In genomic region chr14:75964000-75964399, GRCm38 (mm10) we compare ENCODE assay signal across 21 mouse cellular contexts. TPM values are rescaled to one million over a fixed set of nuclear protein-coding genes. Genes with fewer than 3 reads are reported as not detected.
A peak's percentile ranks its signal among the peaks of the same experiment; 100 is the strongest.
DNase-seq lines count a peak whose midpoint lies in the region; ATAC-seq and TF ChIP-seq lines count a peak whose summit lies in the region.
"Had no signal": no experiment of that assay in that cellular context is flagged by ENCODE, and none has a peak within 500 bp of the region (broad histone marks: within the 10 kb centered on the region; RNA-seq: fewer than 3 reads in every experiment).

No protein-coding gene starts in this region.

- peak overlapping the region; percentile 19 for H3K4me3 ChIP-seq in hindbrain, embryonic 13.5 days
- no peak overlapping the region for H3K4me3 ChIP-seq in hindbrain, embryonic 12.5 days
- peak overlapping the region; percentile 23 for H3K4me3 ChIP-seq in midbrain, embryonic 13.5 days (replicated peaks)
- no peak overlapping the region for H3K4me3 ChIP-seq in midbrain, embryonic 10.5 days
- H3K4me3 ChIP-seq in forebrain, postnatal 0 days (ENCODE audit: low read depth, low read length), result peak overlapping the region; percentile 38
- peak overlapping the region; percentile 40 for H3K4me3 ChIP-seq in neural tube, embryonic 15.5 days (replicated peaks)
- H3K4me3 ChIP-seq: embryonic facial prominence, embryonic 12.5 days; intestine, embryonic 15.5 days; kidney, embryonic 15.5 days had no signal

- H3K4me2 ChIP-seq in hindbrain, embryonic 13.5 days, result peak overlapping the region; percentile 40
- no peak overlapping the region for H3K4me2 ChIP-seq in hindbrain, embryonic 12.5 days (replicated peaks)
- H3K4me2 ChIP-seq in midbrain, embryonic 13.5 days (replicated peaks), result peak overlapping the region; percentile 41
- peak overlapping the region; percentile 53 for H3K4me2 ChIP-seq in forebrain, postnatal 0 days (ENCODE audit: low read depth)
- H3K4me2 ChIP-seq in neural tube, embryonic 15.5 days, result peak overlapping the region; percentile 52
- H3K4me2 ChIP-seq: embryonic facial prominence, embryonic 12.5 days; intestine, embryonic 15.5 days; kidney, embryonic 15.5 days had no signal

- ATAC-seq in hindbrain, embryonic 13.5 days (ENCODE audit: low FRiP score), result no peak
- ATAC-seq in hindbrain, embryonic 12.5 days (ENCODE audit: low FRiP score), result no peak
- no peak for ATAC-seq in midbrain, embryonic 13.5 days
- ATAC-seq in forebrain, postnatal 0 days, result no peak
- ATAC-seq in neural tube, embryonic 15.5 days (ENCODE audit: low FRiP score), result no peak
- ATAC-seq: intestine, embryonic 15.5 days; Patski had no signal

- no peak overlapping the region for H3K9ac ChIP-seq in hindbrain, embryonic 13.5 days
- H3K9ac ChIP-seq in hindbrain, embryonic 12.5 days, result no peak overlapping the region
- H3K9ac ChIP-seq in midbrain, embryonic 13.5 days (replicated peaks), result no peak overlapping the region
- H3K9ac ChIP-seq in forebrain, postnatal 0 days, result no peak overlapping the region
- no peak overlapping the region for H3K9ac ChIP-seq in neural tube, embryonic 15.5 days (replicated peaks)
- H3K9ac ChIP-seq: embryonic facial prominence, embryonic 12.5 days; intestine, embryonic 15.5 days; kidney, embryonic 15.5 days had no signal

- no peak for TF ChIP-seq CTCF in forebrain, postnatal 0 days (IDR thresholded peaks at IDR 0.05; ENCODE audit: low read depth)

- H3K27me3 ChIP-seq in hindbrain, embryonic 13.5 days, result no peaks in the 10 kb centered on the region
- no peaks in the 10 kb centered on the region for H3K27me3 ChIP-seq in hindbrain, embryonic 12.5 days
- H3K27me3 ChIP-seq in midbrain, embryonic 13.5 days, result no peaks in the 10 kb centered on the region
- H3K27me3 ChIP-seq in midbrain, embryonic 10.5 days (ENCODE audit: low read depth, poor library complexity, severe bottlenecking), result no peaks in the 10 kb centered on the region
- H3K27me3 ChIP-seq in forebrain, postnatal 0 days (ENCODE audit: insufficient read depth, low read length), result no peaks in the 10 kb centered on the region
- H3K27me3 ChIP-seq in neural tube, embryonic 15.5 days (replicated peaks), result no peaks in the 10 kb centered on the region
- H3K27me3 ChIP-seq: embryonic facial prominence, embryonic 12.5 days; intestine, embryonic 15.5 days; kidney, embryonic 15.5 days; Patski had no signal

- H3K4me1 ChIP-seq in hindbrain, embryonic 13.5 days (replicated peaks), result peaks cover 16% of the 10 kb centered on the region
- H3K4me1 ChIP-seq in hindbrain, embryonic 12.5 days, result peaks cover 5% of the 10 kb centered on the region; the same call in 1 of the 2 replicates
- peaks cover 24% of the 10 kb centered on the region for H3K4me1 ChIP-seq in midbrain, embryonic 13.5 days (replicated peaks)
- H3K4me1 ChIP-seq in midbrain, embryonic 10.5 days, result no peaks in the 10 kb centered on the region
- no peaks in the 10 kb centered on the region; the same call in 1 of the 2 replicates for H3K4me1 ChIP-seq in forebrain, postnatal 0 days (ENCODE audit: insufficient read depth)
- H3K4me1 ChIP-seq in neural tube, embryonic 15.5 days, result peaks cover 17% of the 10 kb centered on the region
- H3K4me1 ChIP-seq: intestine, embryonic 15.5 days; kidney, embryonic 15.5 days had no signal

- no peak overlapping the region for H3K27ac ChIP-seq in hindbrain, embryonic 13.5 days
- H3K27ac ChIP-seq in hindbrain, embryonic 12.5 days, result no peak overlapping the region
- no peak overlapping the region for H3K27ac ChIP-seq in midbrain, embryonic 13.5 days
- no peak overlapping the region for H3K27ac ChIP-seq in midbrain, embryonic 10.5 days (replicated peaks)
- H3K27ac ChIP-seq in forebrain, postnatal 0 days (ENCODE audit: low read depth, low read length), result no peak overlapping the region
- H3K27ac ChIP-seq in neural tube, embryonic 15.5 days (replicated peaks), result no peak overlapping the region
- H3K27ac ChIP-seq: embryonic facial prominence, embryonic 12.5 days; intestine, embryonic 15.5 days; kidney, embryonic 15.5 days had no signal

- H3K9me3 ChIP-seq in hindbrain, embryonic 13.5 days, result no peaks in the 10 kb centered on the region
- H3K9me3 ChIP-seq in hindbrain, embryonic 12.5 days (replicated peaks), result no peaks in the 10 kb centered on the region
- no peaks in the 10 kb centered on the region for H3K9me3 ChIP-seq in midbrain, embryonic 13.5 days
- no peaks in the 10 kb centered on the region for H3K9me3 ChIP-seq in midbrain, embryonic 10.5 days (replicated peaks)
- no peaks in the 10 kb centered on the region for H3K9me3 ChIP-seq in forebrain, postnatal 0 days (ENCODE audit: low read length)
- no peaks in the 10 kb centered on the region for H3K9me3 ChIP-seq in neural tube, embryonic 15.5 days (replicated peaks)
- H3K9me3 ChIP-seq: embryonic facial prominence, embryonic 12.5 days; intestine, embryonic 15.5 days; kidney, embryonic 15.5 days had no signal

- DNase-seq in midbrain, embryonic 10.5 days (ENCODE audit: low spot score), result no peak
- DNase-seq in forebrain, postnatal 0 days, result no peak
- no peak for DNase-seq in gastrocnemius, adult 18-20 months (ENCODE audit: low spot score)
- DNase-seq in adrenal gland, adult 18-20 months (ENCODE audit: low spot score in 2 of 2), result no peak
- DNase-seq: B cell, adult 2 months; cerebellum, adult 11 months; cerebellum, postnatal 36 days; lung, postnatal 10 days; thymus, postnatal 4 days had no signal

- no peaks in the 10 kb centered on the region for H3K36me3 ChIP-seq in hindbrain, embryonic 13.5 days
- no peaks in the 10 kb centered on the region for H3K36me3 ChIP-seq in hindbrain, embryonic 12.5 days
- no peaks in the 10 kb centered on the region for H3K36me3 ChIP-seq in midbrain, embryonic 13.5 days
- no peaks in the 10 kb centered on the region for H3K36me3 ChIP-seq in midbrain, embryonic 10.5 days
- H3K36me3 ChIP-seq in forebrain, postnatal 0 days (ENCODE audit: insufficient read depth), result no peaks in the 10 kb centered on the region
- H3K36me3 ChIP-seq in neural tube, embryonic 15.5 days, result no peaks in the 10 kb centered on the region
- H3K36me3 ChIP-seq: embryonic facial prominence, embryonic 12.5 days; intestine, embryonic 15.5 days; kidney, embryonic 15.5 days had no signal

- 55% methylated on average over 5 of the region's 5 CpGs for WGBS in hindbrain, embryonic 13.5 days
- 67% methylated on average over 5 of the region's 5 CpGs for WGBS in hindbrain, embryonic 12.5 days
- WGBS in midbrain, embryonic 13.5 days, result 68% methylated on average over 5 of the region's 5 CpGs
- 90% methylated on average over 5 of the region's 5 CpGs for WGBS in midbrain, embryonic 10.5 days
- WGBS in forebrain, postnatal 0 days, result 18% methylated on average over 5 of the region's 5 CpGs
- WGBS in neural tube, embryonic 15.5 days, result 23% methylated on average over 5 of the region's 5 CpGs

RNA-seq across cellular contexts. Expression of gene Kctd4, which starts 9.2 kb away (rescaled TPM):
- polyA plus RNA-seq in hindbrain, embryonic 13.5 days (2015; fragmentation: Nextera tagmentation; extraction: Ambion mirVana), result 4.0 and 4.1 TPM in 2 replicates
- polyA plus RNA-seq in hindbrain, embryonic 12.5 days (2016; fragmentation: Nextera tagmentation; extraction: Ambion mirVana), result 1.2 and 1.7 TPM in 2 replicates
- polyA plus RNA-seq in midbrain, embryonic 13.5 days (2015; fragmentation: Nextera tagmentation; extraction: Ambion mirVana), result 4.6 and 6.0 TPM in 2 replicates
- 0.42 and 0.60 TPM in 2 replicates for polyA plus RNA-seq in midbrain, embryonic 10.5 days (2016; fragmentation: Nextera tagmentation; extraction: Ambion mirVana)
- 18.6 and 25.6 TPM in 2 replicates for total RNA-seq in forebrain, postnatal 0 days (2014; rRNA removed)
- polyA plus RNA-seq in forebrain, postnatal 0 days (2015; fragmentation: Nextera tagmentation; extraction: Ambion mirVana), result 13.1 and 14.2 TPM in 2 replicates
- polyA plus RNA-seq in neural tube, embryonic 15.5 days (2015; fragmentation: Nextera tagmentation; extraction: Ambion mirVana), result 10.4 and 10.8 TPM in 2 replicates
- not detected for total RNA-seq in gastrocnemius, adult 18-20 months (2021)
- not detected for total RNA-seq in adrenal gland, adult 18-20 months (2021)
- total RNA-seq: gastrocnemius, adult 8-10 months; heart, postnatal 14 days; liver, adult 2 months had no signal
- polyA plus RNA-seq: liver, adult 2 months; Patski; spleen, adult 2 months had no signal

RNA-seq across cellular contexts. Expression of gene Gtf2f2, which starts 46.7 kb away (rescaled TPM):
- 38.9 and 43.3 TPM in 2 replicates for polyA plus RNA-seq in hindbrain, embryonic 13.5 days (2015; fragmentation: Nextera tagmentation; extraction: Ambion mirVana)
- 40.3 and 41.1 TPM in 2 replicates for polyA plus RNA-seq in hindbrain, embryonic 12.5 days (2016; fragmentation: Nextera tagmentation; extraction: Ambion mirVana)
- polyA plus RNA-seq in midbrain, embryonic 13.5 days (2015; fragmentation: Nextera tagmentation; extraction: Ambion mirVana), result 42.7 and 44.0 TPM in 2 replicates
- polyA plus RNA-seq in midbrain, embryonic 10.5 days (2016; fragmentation: Nextera tagmentation; extraction: Ambion mirVana), result 55.5 and 58.9 TPM in 2 replicates
- total RNA-seq in forebrain, postnatal 0 days (2014; rRNA removed), result 41.5 and 43.8 TPM in 2 replicates
- 47.6 and 54.9 TPM in 2 replicates for polyA plus RNA-seq in forebrain, postnatal 0 days (2015; fragmentation: Nextera tagmentation; extraction: Ambion mirVana)
- 37.1 and 37.4 TPM in 2 replicates for polyA plus RNA-seq in neural tube, embryonic 15.5 days (2015; fragmentation: Nextera tagmentation; extraction: Ambion mirVana)
- total RNA-seq in gastrocnemius, adult 18-20 months (2021), result 10 to 100 TPM; 11.9 to 13.1 TPM
- 10 to 100 TPM; 24.7 to 26.6 TPM for total RNA-seq in adrenal gland, adult 18-20 months (2021)

Comparison
In these comparisons a context has a peak if more than half of its experiments do, and no peak if none do; other contexts are left out.
1. H3K4me3 ChIP-seq: peak in hindbrain, embryonic 13.5 days (single experiment), midbrain, embryonic 13.5 days (single experiment), forebrain, postnatal 0 days (single experiment) and neural tube, embryonic 15.5 days (single experiment); none in hindbrain, embryonic 12.5 days (single experiment) and midbrain, embryonic 10.5 days (single experiment).